Mouse (Mus musculus) heart, embryonic 12.5 days (tissue): ENCODE measurements at regions not wholly inside any gene's neighbourhood (a gene's known extent, or its start where the extent isn't known, plus 50 kb on each side); places are given as distances from the start of the nearest gene placed in this dataset.

Source experiments
- ATAC-seq: fragments of 200-750 bp; cut with Nextera tagmentation; 2 replicates; pipeline ENCODE4 v1.8.0; 2017; ENCODE audit warnings: moderate TSS enrichment, moderate library complexity; ENCODE audit not compliant: insufficient number of reproducible peaks, low FRiP score
- H3K27ac ChIP-seq: fragments of 300-500 bp; sonication (generic); 2 replicates; pipeline ENCODE4 v1.5.1; 2016; ENCODE audit warnings: mild to moderate bottlenecking, moderate library complexity; ENCODE audit not compliant: poor library complexity, severe bottlenecking
- H3K27me3 ChIP-seq: fragments of 300-500 bp; sonication (generic); replicated peaks from 2 replicates; pipeline ENCODE4 v1.6.1; 2016; ENCODE audit warnings: mild to moderate bottlenecking, moderate library complexity
- H3K36me3 ChIP-seq: fragments of 300-500 bp; sonication (generic); 2 replicates; pipeline ENCODE4 v1.6.1; 2016; ENCODE audit warnings: mild to moderate bottlenecking, moderate library complexity
- H3K4me1 ChIP-seq: fragments of 300-500 bp; sonication (generic); replicated peaks from 2 replicates; pipeline ENCODE4 v1.6.1; 2016; ENCODE audit warnings: mild to moderate bottlenecking
- H3K4me2 ChIP-seq: fragments of 300-500 bp; sonication (generic); 2 replicates; pipeline ENCODE4 v1.6.1; 2016; ENCODE audit warnings: mild to moderate bottlenecking, moderate library complexity
- H3K4me3 ChIP-seq: fragments of 300-500 bp; sonication (generic); 2 replicates; pipeline ENCODE4 v1.5.1; 2016; ENCODE audit warnings: mild to moderate bottlenecking
- H3K9ac ChIP-seq: fragments of 300-500 bp; sonication (generic); 2 replicates; pipeline ENCODE4 v1.6.1; 2016; ENCODE audit warnings: mild to moderate bottlenecking, moderate library complexity
- H3K9me3 ChIP-seq: fragments of 300-500 bp; sonication (generic); replicated peaks from 2 replicates; pipeline ENCODE4 v1.6.1; 2016; ENCODE audit warnings: mild to moderate bottlenecking, moderate library complexity
- WGBS: fragments of 180-500 bp; shearing (Covaris S2); methylation state at CpG from one replicate; pipeline ENCODE4 v1.1.7; 2016; 5-methylcytosine and 5-hydroxymethylcytosine counted together

DNA sequence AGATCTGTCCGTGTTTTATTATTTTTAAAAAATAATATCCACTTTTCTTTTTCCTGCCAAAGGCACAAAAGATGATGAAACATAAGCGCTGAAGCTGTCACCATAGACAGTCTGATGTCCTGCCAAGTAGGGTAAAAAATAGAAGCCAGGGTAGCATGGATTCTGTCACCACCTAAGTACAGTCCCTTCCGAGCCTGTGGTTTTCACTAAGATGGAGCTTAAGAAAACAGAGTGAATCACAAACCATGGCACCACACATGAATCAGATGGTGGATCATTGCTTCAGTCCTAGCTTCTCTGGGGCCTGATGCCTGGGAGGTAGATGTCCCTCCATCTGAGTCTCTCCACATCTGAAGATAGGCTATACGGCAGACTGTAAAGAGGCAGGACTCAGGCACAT, 55.9 kb upstream of the Fmod start:
- H3K9me3 ChIP-seq, result no peaks in the 10 kb centered on the region
- H3K4me2 ChIP-seq, result no peak overlapping the region
- no peak overlapping the region for H3K9ac ChIP-seq
- no peak overlapping the region for H3K27ac ChIP-seq
- H3K27me3 ChIP-seq, result no peaks in the 10 kb centered on the region
- no peak overlapping the region for H3K4me3 ChIP-seq
- WGBS, result 78% methylated on average over 4 of the region's 4 CpGs
- H3K4me1 ChIP-seq, result peaks cover 17% of the 10 kb centered on the region
- ATAC-seq, result no peak
- no peaks in the 10 kb centered on the region for H3K36me3 ChIP-seq

DNA sequence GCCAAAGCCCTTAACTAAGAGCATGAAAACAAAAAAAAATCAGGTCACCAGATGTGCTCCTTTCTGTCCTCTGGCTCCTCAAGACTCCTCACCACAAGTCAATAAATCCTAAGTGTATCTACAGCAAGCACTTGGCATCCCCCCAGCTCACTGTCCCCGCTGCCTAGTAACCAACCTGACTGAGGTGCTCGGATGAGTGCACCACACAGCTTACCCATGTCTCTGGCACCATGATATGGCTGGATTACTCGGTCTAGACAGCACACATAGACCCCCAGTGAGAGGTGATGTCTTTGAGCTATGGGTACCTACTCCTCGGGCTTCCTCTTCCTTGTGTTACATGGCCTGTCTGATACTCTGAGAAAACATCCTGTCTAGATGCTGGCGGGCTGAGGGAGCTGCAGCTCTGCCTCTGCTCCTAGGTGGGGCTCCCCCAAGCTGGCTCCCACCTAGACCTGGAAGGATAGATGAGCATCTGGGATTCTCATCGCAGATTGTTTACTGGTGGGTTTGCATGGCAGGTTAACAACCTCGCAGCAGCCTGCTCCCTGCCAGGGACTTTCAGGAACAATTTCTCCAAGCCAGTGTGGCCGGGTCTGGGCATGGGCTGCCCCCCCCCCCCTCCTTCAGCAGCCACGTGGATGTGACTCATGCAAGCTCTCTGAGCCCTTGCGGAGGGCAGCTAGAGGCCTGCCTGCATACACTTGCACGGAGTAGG, 57.2 kb upstream of the Prelp start:
- Histone ChIP-seq H3K4me2 (no peak overlapping the region), H3K9me3 (no peaks in the 10 kb centered on the region), H3K27ac (no peak overlapping the region), H3K4me1 (peaks cover 17% of the 10 kb centered on the region), H3K36me3 (no peaks in the 10 kb centered on the region), H3K4me3 (no peak overlapping the region), H3K9ac (0 out of 2 replicates have a peak overlapping the region, but pooled peaks have one; percentile 8), H3K27me3 (no peaks in the 10 kb centered on the region)
- peak; percentile 53; the same call in 1 of the 2 replicates for ATAC-seq
- 48% methylated on average over 11 of the region's 11 CpGs for WGBS

- Histone ChIP-seq H3K36me3 (no peaks in the 10 kb centered on the region), H3K4me2 (no peak overlapping the region), H3K27ac (no peak overlapping the region), H3K27me3 (no peaks in the 10 kb centered on the region), H3K9me3 (no peaks in the 10 kb centered on the region), H3K4me1 (peaks cover 17% of the 10 kb centered on the region), H3K4me3 (no peak overlapping the region), H3K9ac (no peak overlapping the region)
- 78% methylated on average over 7 of the region's 7 CpGs for WGBS
- no peak for ATAC-seq
Observed at GRCm38 (mm10) chr1:133977260-133977659, 56.0 kb upstream of the Prelp start.

GRCm38 (mm10) chr1:133973801-133974200, 52.6 kb upstream of the Prelp start:
- H3K9ac ChIP-seq, result no peak overlapping the region
- H3K27me3 ChIP-seq, result no peaks in the 10 kb centered on the region
- peaks cover 11% of the 10 kb centered on the region for H3K4me1 ChIP-seq
- no peaks in the 10 kb centered on the region for H3K9me3 ChIP-seq
- H3K4me3 ChIP-seq, result no peak overlapping the region
- no peak for ATAC-seq
- no peak overlapping the region for H3K27ac ChIP-seq
- no peaks in the 10 kb centered on the region for H3K36me3 ChIP-seq
- WGBS, result 83% methylated on average over 2 of the region's 2 CpGs
- no peak overlapping the region for H3K4me2 ChIP-seq

DNA sequence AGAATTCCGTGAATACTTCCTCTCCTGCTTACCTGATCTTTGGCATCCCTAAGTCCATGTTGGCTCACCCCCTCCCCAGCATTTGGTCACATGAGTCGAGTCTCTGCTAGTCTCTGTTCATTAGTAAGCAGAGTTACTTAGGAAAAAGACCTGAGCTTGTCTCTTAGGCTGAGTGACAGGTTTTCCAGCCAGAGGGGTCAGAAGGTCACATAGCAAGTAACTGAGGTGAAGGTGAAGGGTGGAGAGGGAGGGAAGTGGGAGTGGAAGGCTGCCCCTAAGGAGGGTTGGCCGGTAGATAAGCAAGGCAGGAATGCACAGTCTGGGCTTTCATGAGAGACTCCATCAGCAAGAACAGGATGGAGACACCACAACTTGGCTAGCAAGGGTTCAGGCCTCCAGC, 50.1 kb upstream of the Prelp start:
- WGBS, result 25% methylated on average over 3 of the region's 3 CpGs

More for the DNA sequence above, 50.1 kb upstream of the Prelp start:
- H3K4me3 ChIP-seq, result no peak overlapping the region
- no peak overlapping the region for H3K9ac ChIP-seq
- no peaks in the 10 kb centered on the region for H3K27me3 ChIP-seq
- no peak for ATAC-seq
- no peak overlapping the region for H3K27ac ChIP-seq
- H3K9me3 ChIP-seq, result no peaks in the 10 kb centered on the region
- H3K36me3 ChIP-seq, result no peaks in the 10 kb centered on the region
- peaks cover 8% of the 10 kb centered on the region for H3K4me1 ChIP-seq
- H3K4me2 ChIP-seq, result no peak overlapping the region
